Mouse (Mus musculus) heart, embryonic 11.5 days (tissue): Measurements from ENCODE around the gene Faap100. TPM values are rescaled to one million over a fixed set of nuclear protein-coding genes. Genes with fewer than 3 reads are reported as not detected.
"Not testable (repeated sequence)": the region's sequence is repeated elsewhere in the genome, so short reads cannot be mapped to it uniquely, and the experiment has no call there.

Experiments used
- ATAC-seq: fragments of 200-750 bp; cut with Nextera tagmentation; replicated peaks from 2 replicates; pipeline ENCODE4 v1.8.0; 2017; ENCODE audit warnings: moderate library complexity; ENCODE audit not compliant: insufficient number of reproducible peaks, low FRiP score, low TSS enrichment
- H3K27ac ChIP-seq: fragments of 300-500 bp; sonication (generic); 2 replicates; pipeline ENCODE4 v1.5.1; 2014; ENCODE audit warnings: mild to moderate bottlenecking, low read depth, low read length
- H3K27me3 ChIP-seq: fragments of 300-500 bp; sonication (generic); 2 replicates; pipeline ENCODE4 v1.6.1; 2014; ENCODE audit warnings: mild to moderate bottlenecking, low read length, mixed read lengths; ENCODE audit not compliant: control insufficient read depth, insufficient read depth
- H3K36me3 ChIP-seq: fragments of 300-500 bp; sonication (generic); 2 replicates; pipeline ENCODE4 v1.6.1; 2014; ENCODE audit warnings: mild to moderate bottlenecking, low read length, moderate library complexity, mixed read lengths; ENCODE audit not compliant: control insufficient read depth, insufficient read depth
- H3K4me1 ChIP-seq: fragments of 300-500 bp; sonication (generic); 2 replicates; pipeline ENCODE4 v1.6.1; 2014; ENCODE audit warnings: low read length; ENCODE audit not compliant: control insufficient read depth, insufficient read depth
- H3K4me2 ChIP-seq: fragments of 300-500 bp; sonication (generic); 2 replicates; pipeline ENCODE4 v1.6.1; 2014; ENCODE audit warnings: mild to moderate bottlenecking, moderate library complexity
- H3K4me3 ChIP-seq: fragments of 300-500 bp; sonication (generic); 2 replicates; pipeline ENCODE4 v1.5.1; 2014; ENCODE audit warnings: low read depth, low read length
- H3K9ac ChIP-seq: fragments of 300-500 bp; sonication (generic); 2 replicates; pipeline ENCODE4 v1.6.1; 2014; ENCODE audit warnings: mild to moderate bottlenecking, low read depth, low read length, moderate library complexity
- H3K9me3 ChIP-seq: fragments of 300-500 bp; sonication (generic); replicated peaks from 2 replicates; pipeline ENCODE4 v1.6.1; 2016; ENCODE audit warnings: low read length; ENCODE audit not compliant: control insufficient read depth
- WGBS: fragments of 180-500 bp; shearing (Covaris S2); extraction: QIAGEN DNeasy Blood & Tissue Kit; methylation state at CpG from one replicate; pipeline ENCODE4 v1.1.7; 2014; ENCODE audit not compliant: insufficient replicate concordance; 5-methylcytosine and 5-hydroxymethylcytosine counted together
- polyA plus RNA-seq: library from polyadenylated mRNA; unstranded; fragments of >200 nt; fragmentation: Nextera tagmentation; extraction: Ambion mirVana; gene quantifications from 2 replicates; pipeline ENCODE4 v1.2.1, GENCODE M21; 2014

Gene Faap100
- polyA plus RNA-seq = 24.2 and 29.6 TPM in 2 replicates

DNA sequence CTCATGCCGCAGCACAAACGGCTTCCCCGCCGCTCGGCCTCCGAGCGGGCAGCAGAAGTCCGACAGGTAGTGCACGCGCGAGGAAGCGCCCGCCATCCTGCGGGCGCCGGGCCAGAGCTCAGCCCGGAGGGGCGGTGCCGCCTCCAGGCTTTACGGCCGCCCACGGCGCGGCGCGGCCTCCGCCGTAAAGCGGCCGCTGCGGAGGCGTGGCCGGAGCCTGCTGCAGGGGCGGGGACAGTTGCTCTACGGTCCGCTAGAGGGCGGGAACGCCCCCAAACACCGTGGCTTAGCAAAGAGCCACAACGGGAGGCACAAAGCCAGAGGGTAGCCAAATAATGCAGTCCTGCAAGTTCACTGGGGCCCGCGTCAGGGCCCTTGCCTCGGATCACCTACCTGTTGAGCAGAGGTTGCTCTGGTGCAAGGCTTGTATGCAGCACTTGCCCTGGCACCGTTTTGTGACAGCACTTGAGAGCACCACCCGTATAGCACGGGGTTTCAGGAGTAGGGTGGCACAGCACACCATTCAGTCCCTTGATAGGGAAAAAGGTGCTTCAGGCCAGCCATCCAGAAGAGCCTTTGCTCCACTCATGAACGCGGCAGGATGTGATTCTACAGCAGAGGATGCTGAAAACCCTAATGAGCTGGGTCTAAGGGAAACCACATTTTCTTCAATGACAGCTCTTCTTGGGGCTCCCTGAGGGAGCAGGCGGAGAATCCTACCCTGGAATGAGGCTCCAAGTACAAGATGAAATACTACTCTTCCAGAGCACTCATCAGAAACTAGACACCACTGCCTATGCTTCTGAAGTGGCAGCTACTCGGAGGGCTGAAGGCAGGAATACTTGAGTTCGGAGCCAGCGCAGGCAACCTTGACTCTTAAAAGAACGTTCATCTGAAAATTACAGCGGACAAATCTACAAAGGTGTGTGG is at the start of gene Faap100:
Gene Faap100, minus strand, starts transcription at position 154 of the 930 bp plus-strand sequence.
- H3K36me3 ChIP-seq = peaks cover 26% of the 10 kb centered on the region
- 9% methylated on average over 52 of the region's 54 CpGs for WGBS

DNA sequence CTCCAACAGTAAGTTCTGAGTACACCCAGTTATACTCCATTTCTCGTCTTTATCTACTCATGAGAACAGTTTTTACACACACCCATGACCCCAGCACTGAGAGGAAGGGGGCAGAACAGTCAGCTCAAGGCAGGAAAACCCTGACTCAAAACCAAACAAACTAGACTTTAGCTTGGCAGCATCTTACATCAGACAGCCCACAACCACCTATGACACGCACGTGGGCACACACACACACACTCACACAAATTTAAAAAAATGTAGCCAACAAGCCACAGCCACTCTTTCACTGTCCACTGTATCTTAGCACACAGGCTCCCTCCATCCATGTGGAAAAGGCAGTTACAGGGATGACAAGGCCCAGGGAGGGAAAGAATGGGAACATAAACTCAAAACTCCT is 48.2 kb upstream of the Faap100 start:
- H3K27ac ChIP-seq = no peak overlapping the region
- H3K9me3 ChIP-seq = no peaks in the 10 kb centered on the region
- H3K36me3 ChIP-seq = peaks cover 17% of the 10 kb centered on the region
- 87% methylated on average over 3 of the region's 3 CpGs for WGBS
- H3K27me3 ChIP-seq = no peaks in the 10 kb centered on the region
- H3K4me2 ChIP-seq = no peak overlapping the region
- ATAC-seq = no peak
- no peaks in the 10 kb centered on the region for H3K4me1 ChIP-seq
- H3K4me3 ChIP-seq = no peak overlapping the region
- no peak overlapping the region for H3K9ac ChIP-seq

More for the DNA sequence above, at the start of gene Faap100:
- Histone ChIP-seq H3K4me2 (peak within 1 kb of the TSS; percentile 99), H3K4me3 (peak within 1 kb of the TSS; percentile 87), H3K4me1 (peaks cover 29% of the 10 kb centered on the region), H3K27ac (peak within 1 kb of the TSS; percentile 32), H3K9ac (peak within 1 kb of the TSS; percentile 82), H3K9me3 (no peaks in the 10 kb centered on the region), H3K27me3 (no peaks in the 10 kb centered on the region)
- peak; percentile 78 for ATAC-seq

DNA sequence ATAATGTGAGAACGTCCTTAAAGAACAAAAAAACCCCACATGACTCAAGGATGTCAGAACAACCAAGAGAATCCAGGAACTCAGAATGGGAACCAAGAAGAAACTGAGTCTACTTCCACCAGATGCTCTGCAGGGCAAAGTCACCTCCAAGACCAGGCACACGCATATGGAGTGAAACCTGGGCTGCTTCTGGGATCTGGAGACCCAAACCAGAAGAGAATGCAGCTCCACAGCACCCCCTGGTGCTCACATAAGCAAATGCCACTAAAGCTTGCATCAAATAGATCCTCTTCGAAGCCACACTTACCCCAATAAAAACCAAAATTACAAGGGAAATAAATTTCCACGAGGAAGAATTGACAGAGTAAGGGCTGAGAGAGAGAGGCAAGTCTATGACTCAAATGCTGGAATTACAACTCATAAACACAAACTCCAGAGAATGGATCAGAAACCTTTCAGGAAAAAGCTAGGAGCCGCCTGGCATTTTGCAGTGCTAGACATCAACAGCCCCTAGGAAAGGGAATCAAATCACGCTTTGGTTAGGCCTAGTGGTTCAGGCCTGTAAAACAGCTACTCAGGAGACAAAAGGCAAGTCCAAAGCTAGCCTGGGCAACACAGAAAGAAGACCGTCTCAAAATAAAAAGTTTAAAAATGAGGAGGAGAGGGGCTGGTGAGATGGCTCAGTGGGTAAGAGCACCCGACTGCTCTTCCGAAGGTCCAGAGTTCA is 45.2 kb upstream of the Faap100 start:
- peaks cover 20% of the 10 kb centered on the region for H3K36me3 ChIP-seq
- 68% methylated on average over 9 of the region's 9 CpGs for WGBS

DNA sequence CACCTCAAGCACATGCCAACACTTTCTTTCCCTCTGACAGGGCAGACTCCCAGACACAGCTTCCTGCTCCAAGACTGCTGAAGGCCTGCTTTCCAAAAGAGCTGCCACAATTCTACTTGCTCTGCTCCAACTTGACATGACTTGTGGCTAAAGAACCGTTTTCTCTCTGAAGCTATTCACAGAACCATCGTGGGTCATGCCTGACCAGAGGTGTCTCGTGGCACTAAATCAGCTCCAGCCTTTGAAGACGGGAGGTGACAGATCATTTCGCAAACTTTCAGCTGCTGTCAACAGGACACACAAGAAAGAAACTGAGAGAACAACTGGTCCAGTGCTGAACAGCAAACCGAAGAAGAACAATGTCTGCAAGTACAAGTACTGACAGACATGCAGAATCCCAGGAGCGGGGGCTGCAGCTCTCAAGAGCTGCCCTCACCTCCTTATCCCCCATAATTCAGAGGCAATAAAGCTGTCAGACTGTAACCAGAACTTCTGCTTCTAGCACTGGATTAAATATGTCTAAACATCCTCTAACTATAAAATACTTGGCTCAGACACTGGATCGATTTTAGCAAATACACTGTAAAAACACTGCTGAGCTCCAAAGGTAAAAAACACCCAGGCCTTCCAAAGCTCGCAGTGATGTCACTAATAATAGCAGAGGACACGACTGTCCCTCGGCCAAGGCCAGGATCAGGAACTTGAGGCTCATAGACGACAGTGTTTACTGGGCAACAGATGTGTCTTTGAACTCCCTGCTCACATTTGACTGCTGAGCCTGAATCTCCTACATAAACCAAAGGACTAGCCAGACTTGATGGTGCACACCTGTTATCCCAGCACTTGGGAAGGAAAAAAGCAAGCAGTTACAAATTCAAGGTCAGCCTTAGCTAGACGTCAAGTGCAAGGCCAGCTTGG is 44.3 kb upstream of the Faap100 start:
- 84% methylated on average over 13 of the region's 13 CpGs for WGBS

More for the DNA sequence above, 45.2 kb upstream of the Faap100 start:
- no peak overlapping the region; the same call in 1 of the 2 replicates for H3K27ac ChIP-seq
- ATAC-seq = no peak
- H3K27me3 ChIP-seq = no peaks in the 10 kb centered on the region
- H3K4me3 ChIP-seq = no peak overlapping the region
- no peak overlapping the region for H3K4me2 ChIP-seq
- no peak overlapping the region for H3K9ac ChIP-seq
- H3K4me1 ChIP-seq = no peaks in the 10 kb centered on the region
- no peaks in the 10 kb centered on the region for H3K9me3 ChIP-seq

DNA sequence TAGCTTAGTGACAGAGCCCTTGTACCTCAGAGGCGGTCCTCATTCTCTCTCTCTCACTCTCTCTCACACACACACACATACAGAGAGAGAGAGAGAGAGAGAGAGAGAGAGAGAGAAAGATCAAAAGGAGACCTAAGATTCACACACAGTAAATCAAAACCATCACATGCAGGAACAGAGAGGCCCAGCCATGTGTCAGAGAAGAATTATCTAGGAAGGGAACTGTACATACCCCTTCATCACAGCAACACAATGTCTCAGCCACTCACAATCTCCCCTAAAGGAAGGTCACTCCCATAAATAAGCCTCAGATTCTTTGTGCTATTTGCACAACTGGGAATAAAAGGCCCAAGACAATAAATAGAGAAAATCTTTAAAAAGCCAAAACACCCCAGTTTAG is 40.0 kb upstream of the Faap100 start:
- H3K4me1 ChIP-seq = no peaks in the 10 kb centered on the region
- no peak overlapping the region for H3K4me2 ChIP-seq
- H3K36me3 ChIP-seq = peaks cover 19% of the 10 kb centered on the region
- no peaks in the 10 kb centered on the region for H3K9me3 ChIP-seq
- ATAC-seq = no peak
- 94% methylated on average over 1 of the region's 1 CpGs for WGBS
- no peak overlapping the region for H3K9ac ChIP-seq
- no peak overlapping the region for H3K27ac ChIP-seq
- H3K27me3 ChIP-seq = no peaks in the 10 kb centered on the region
- H3K4me3 ChIP-seq = no peak overlapping the region

More for the DNA sequence above, 44.3 kb upstream of the Faap100 start:
- H3K27me3 ChIP-seq = no peaks in the 10 kb centered on the region
- ATAC-seq = no peak
- H3K36me3 ChIP-seq = peaks cover 19% of the 10 kb centered on the region
- no peaks in the 10 kb centered on the region for H3K9me3 ChIP-seq
- peak overlapping the region; percentile 29; the same call in 1 of the 2 replicates for H3K27ac ChIP-seq
- H3K4me3 ChIP-seq = no peak overlapping the region
- H3K9ac ChIP-seq = no peak overlapping the region
- H3K4me2 ChIP-seq = no peak overlapping the region
- no peaks in the 10 kb centered on the region for H3K4me1 ChIP-seq

DNA sequence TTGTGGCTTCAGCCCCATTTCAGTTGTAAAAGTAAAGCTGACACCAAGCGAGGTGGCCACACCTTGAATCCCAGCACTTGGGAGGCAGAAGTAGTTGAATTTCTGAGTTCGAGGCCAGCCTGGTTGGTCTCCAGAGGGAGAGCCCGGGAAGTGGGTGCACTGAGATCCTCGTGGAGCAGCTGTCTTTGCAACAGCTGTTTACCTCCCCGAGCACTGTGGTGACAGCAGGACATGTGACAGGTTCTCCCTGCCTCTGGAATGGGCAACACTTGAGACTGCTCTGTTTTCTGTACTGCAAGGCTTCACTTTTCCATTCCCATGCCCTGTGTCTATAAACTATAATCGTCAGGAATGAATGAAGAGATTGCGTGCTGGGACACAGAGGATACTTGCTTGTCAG is 39.3 kb upstream of the Faap100 start:
- H3K4me2 ChIP-seq = no peak overlapping the region
- H3K27ac ChIP-seq = no peak overlapping the region
- H3K9ac ChIP-seq = no peak overlapping the region
- H3K27me3 ChIP-seq = no peaks in the 10 kb centered on the region
- no peaks in the 10 kb centered on the region for H3K9me3 ChIP-seq
- peaks cover 24% of the 10 kb centered on the region for H3K36me3 ChIP-seq
- no peak for ATAC-seq
- 79% methylated on average over 7 of the region's 7 CpGs for WGBS
- no peak overlapping the region for H3K4me3 ChIP-seq
- H3K4me1 ChIP-seq = no peaks in the 10 kb centered on the region

DNA sequence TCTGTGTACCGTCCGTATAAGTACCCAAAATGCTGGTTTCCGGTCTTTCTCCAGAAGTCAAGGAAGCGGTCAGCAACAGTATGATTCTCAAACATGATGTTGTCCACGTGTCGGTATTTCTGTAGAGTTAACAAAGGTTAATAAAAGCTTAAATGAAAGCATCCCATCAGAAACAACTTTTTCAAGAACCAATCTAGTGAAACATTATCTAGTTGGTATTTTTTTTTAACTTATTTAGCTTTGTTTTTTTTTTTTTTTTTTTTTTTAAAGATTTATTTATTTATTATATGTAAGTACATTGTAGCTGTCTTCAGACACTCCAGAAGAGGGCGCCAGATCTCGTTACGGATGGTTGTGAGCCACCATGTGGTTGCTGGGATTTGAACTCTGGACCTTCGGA is 35.1 kb upstream of the Faap100 start:
- H3K9ac ChIP-seq, ATAC-seq, H3K4me1 ChIP-seq, H3K27ac ChIP-seq, H3K27me3 ChIP-seq, H3K9me3 ChIP-seq, H3K4me3 ChIP-seq, H3K4me2 ChIP-seq: not testable (repeated sequence)
- 96% methylated on average over 7 of the region's 10 CpGs for WGBS
- peaks cover 41% of the 10 kb centered on the region for H3K36me3 ChIP-seq

DNA sequence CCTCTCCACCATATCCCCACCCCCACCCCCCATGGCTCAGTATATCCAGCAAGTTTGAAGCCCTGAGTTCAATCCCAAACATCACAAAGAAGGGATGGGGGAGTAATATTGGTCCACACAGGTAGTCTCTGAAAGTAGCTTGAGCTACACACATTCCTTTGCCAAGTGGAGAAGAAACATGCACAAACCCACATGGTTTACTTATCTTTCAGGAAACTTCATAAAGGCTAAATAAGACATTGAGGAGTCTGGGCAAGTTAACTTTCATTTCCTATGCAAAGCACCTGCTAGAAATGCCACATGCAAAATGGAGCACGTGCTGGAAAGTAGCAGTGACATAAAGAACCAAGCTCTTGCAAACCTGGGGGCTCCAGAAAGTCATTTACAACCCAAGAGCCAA is 27.9 kb upstream of the Faap100 start:
- peaks cover 41% of the 10 kb centered on the region for H3K36me3 ChIP-seq
- WGBS = 72% methylated on average over 1 of the region's 1 CpGs

More for the DNA sequence above, 27.9 kb upstream of the Faap100 start:
- Histone ChIP-seq H3K9me3 (no peaks in the 10 kb centered on the region), H3K4me3 (no peak overlapping the region), H3K9ac (no peak overlapping the region), H3K4me2 (no peak overlapping the region), H3K27me3 (no peaks in the 10 kb centered on the region), H3K4me1 (no peaks in the 10 kb centered on the region), H3K27ac (no peak overlapping the region)
- no peak for ATAC-seq
